Mouse (Mus musculus) spleen, postnatal 10 days (tissue): ENCODE results near the gene Gdpd1.

Experiments
- DNase-seq, 2 experiments: peaks; one replicate each; pipeline ENCODE4 v3.0.0; 2021 to 2022; ENCODE audit warnings: low spot score in 2 of 2

Gene Gdpd1

GRCm38 (mm10) chr11:86992461-86992988 is 81.3 kb downstream of the Gdpd1 start:
- DNase-seq: peak in 1 of 2 experiments; percentile 16

- DNase-seq: no peak
These were observed 82.6 kb downstream of the Gdpd1 start for GRCm38 (mm10) chr11:86991241-86991640.

GRCm38 (mm10) chr11:86990309-86990708 is 83.6 kb downstream of the Gdpd1 start:
- no peak for DNase-seq

GRCm38 (mm10) chr11:86984990-86985389 is 88.9 kb downstream of the Gdpd1 start:
- DNase-seq: no peak
